Mouse (Mus musculus): ENCODE data around the gene Cd276. TPM values are rescaled to one million over a fixed set of nuclear protein-coding genes. Genes with fewer than 3 reads are reported as not detected.
"Not testable (repeated sequence)": the region's sequence is repeated elsewhere in the genome, so short reads cannot be mapped to it uniquely, and the experiment has no call there.

The Cd276 gene
- 22.0 and 32.6 TPM in 2 replicates for polyA plus RNA-seq (2015; fragmentation: Nextera tagmentation; extraction: Ambion mirVana)

DNA sequence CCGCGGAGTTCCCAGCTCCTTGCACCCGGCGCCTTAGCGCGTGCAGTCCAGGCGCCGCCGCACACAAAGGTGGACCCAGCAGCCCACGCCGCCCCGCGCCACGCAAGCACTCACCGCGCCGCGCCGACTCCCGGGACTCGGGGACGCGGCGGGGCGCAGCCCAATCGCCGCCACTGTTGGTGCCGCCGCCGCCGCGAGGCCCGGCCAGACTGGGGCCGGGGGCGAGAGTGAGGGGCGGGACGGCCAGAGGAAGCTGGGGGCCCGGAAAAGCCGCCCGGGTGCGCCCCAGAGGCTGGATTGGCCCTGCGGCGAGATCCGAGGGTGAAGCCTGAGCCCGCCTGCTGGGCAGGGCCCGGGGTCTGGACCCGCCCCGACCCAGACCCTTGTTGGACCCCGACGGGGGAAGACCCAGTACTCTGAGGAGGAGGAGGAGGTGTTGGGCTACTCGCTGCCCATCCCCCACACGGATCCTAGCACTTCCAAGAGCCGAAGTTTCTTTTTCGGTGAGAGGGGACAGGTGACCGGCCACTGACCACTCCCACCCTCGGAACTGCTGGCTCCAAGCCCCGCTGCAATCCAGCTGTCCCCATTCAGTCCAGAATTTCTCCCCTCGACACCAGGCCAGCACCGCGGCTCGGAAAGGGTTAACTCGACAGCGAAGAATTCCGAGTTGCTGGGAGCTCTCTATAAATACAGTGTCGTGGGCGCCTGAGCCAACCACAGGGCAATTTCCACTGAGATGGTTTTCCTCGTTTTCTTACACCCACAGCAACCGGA lies at the start of gene Cd276:
Cd276 (minus strand) TSS at position 530 of the 777 bp plus-strand sequence.
- H3K27me3 ChIP-seq = no peaks in the 10 kb centered on the region
- H3K27ac ChIP-seq = peak within 1 kb of the TSS; percentile 97
- peak within 1 kb of the TSS; percentile 85 for H3K4me2 ChIP-seq
- H3K9me3 ChIP-seq (replicated peaks) = no peaks in the 10 kb centered on the region
- peak within 1 kb of the TSS; percentile 87 for H3K9ac ChIP-seq
- ATAC-seq (replicated peaks; ENCODE audit: insufficient number of reproducible peaks, insufficient read depth, low FRiP score, low read depth) = peak; percentile 65
- H3K36me3 ChIP-seq = no peaks in the 10 kb centered on the region
- peak within 1 kb of the TSS; percentile 91 for H3K4me3 ChIP-seq
- WGBS = under 1% methylated on average over 66 of the region's 68 CpGs
- peaks cover 55% of the 10 kb centered on the region for H3K4me1 ChIP-seq (replicated peaks)

- 98% methylated on average over 1 of the region's 1 CpGs for whole genome bisulfite sequencing
- no peak for ATAC-seq (replicated peaks; ENCODE audit: insufficient number of reproducible peaks, insufficient read depth, low FRiP score, low read depth)
- Histone ChIP-seq H3K27me3 (no peaks in the 10 kb centered on the region), H3K4me2 (no peak overlapping the region), H3K4me3 (no peak overlapping the region), H3K9me3 (replicated peaks) (no peaks in the 10 kb centered on the region), H3K36me3 (no peaks in the 10 kb centered on the region), H3K27ac (no peak overlapping the region), H3K4me1 (replicated peaks) (peaks cover 13% of the 10 kb centered on the region), H3K9ac (no peak overlapping the region)
Observed at GRCm38 (mm10) chr9:58595313-58595712, 40.1 kb upstream of the Cd276 start.

- Histone ChIP-seq H3K36me3 (no peaks in the 10 kb centered on the region), H3K4me3 (no peak overlapping the region), H3K9me3 (replicated peaks) (no peaks in the 10 kb centered on the region), H3K27ac (no peak overlapping the region), H3K27me3 (no peaks in the 10 kb centered on the region), H3K4me1 (replicated peaks) (peaks cover 23% of the 10 kb centered on the region), H3K4me2 (no peak overlapping the region), H3K9ac (no peak overlapping the region)
- WGBS = 52% methylated on average over 4 of the region's 4 CpGs
- no peak for ATAC-seq (replicated peaks; ENCODE audit: insufficient number of reproducible peaks, insufficient read depth, low FRiP score, low read depth)
Observed at GRCm38 (mm10) chr9:58588657-58589056, 33.4 kb upstream of the Cd276 start.

DNA sequence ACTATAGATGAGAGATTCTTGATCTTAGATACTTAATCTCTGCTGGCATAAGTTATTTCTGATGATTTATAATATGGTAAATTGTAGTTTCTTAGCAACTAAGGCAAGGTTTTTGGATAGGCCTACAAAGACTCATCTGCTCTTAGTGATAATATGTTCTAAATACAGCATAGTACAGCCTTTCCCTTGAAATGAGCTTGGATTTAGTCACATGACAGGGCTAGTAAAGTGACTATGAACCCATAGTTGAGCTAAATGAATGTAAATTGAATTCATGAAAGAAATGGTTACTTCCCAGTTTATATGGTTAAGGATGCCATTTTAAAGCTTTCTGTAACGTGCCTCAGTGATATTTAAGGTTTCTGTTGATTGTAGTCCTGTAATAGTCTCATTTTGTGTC lies 29.1 kb upstream of the Cd276 start:
- H3K27me3 ChIP-seq = no peaks in the 10 kb centered on the region
- H3K36me3 ChIP-seq = no peaks in the 10 kb centered on the region
- no peaks in the 10 kb centered on the region for H3K9me3 ChIP-seq (replicated peaks)
- peaks cover 24% of the 10 kb centered on the region for H3K4me1 ChIP-seq (replicated peaks)
- ATAC-seq (replicated peaks; ENCODE audit: insufficient number of reproducible peaks, insufficient read depth, low FRiP score, low read depth) = no peak
- 86% methylated on average over 1 of the region's 1 CpGs for WGBS
- no peak overlapping the region for H3K4me2 ChIP-seq
- no peak overlapping the region for H3K27ac ChIP-seq
- no peak overlapping the region for H3K4me3 ChIP-seq
- H3K9ac ChIP-seq = no peak overlapping the region

GRCm38 (mm10) chr9:58583267-58583641 lies 28.0 kb upstream of the Cd276 start:
- Histone ChIP-seq H3K9ac (peak overlapping the region; percentile 99), H3K4me3 (peak overlapping the region; percentile 99), H3K4me1 (replicated peaks) (peaks cover 18% of the 10 kb centered on the region), H3K27me3 (no peaks in the 10 kb centered on the region), H3K9me3 (replicated peaks) (no peaks in the 10 kb centered on the region), H3K4me2 (peak overlapping the region; percentile 74), H3K36me3 (no peaks in the 10 kb centered on the region), H3K27ac (peak overlapping the region; percentile 99)
- WGBS = 1% methylated on average over 8 of the region's 8 CpGs
- ATAC-seq (replicated peaks; ENCODE audit: insufficient number of reproducible peaks, insufficient read depth, low FRiP score, low read depth) = no peak

DNA sequence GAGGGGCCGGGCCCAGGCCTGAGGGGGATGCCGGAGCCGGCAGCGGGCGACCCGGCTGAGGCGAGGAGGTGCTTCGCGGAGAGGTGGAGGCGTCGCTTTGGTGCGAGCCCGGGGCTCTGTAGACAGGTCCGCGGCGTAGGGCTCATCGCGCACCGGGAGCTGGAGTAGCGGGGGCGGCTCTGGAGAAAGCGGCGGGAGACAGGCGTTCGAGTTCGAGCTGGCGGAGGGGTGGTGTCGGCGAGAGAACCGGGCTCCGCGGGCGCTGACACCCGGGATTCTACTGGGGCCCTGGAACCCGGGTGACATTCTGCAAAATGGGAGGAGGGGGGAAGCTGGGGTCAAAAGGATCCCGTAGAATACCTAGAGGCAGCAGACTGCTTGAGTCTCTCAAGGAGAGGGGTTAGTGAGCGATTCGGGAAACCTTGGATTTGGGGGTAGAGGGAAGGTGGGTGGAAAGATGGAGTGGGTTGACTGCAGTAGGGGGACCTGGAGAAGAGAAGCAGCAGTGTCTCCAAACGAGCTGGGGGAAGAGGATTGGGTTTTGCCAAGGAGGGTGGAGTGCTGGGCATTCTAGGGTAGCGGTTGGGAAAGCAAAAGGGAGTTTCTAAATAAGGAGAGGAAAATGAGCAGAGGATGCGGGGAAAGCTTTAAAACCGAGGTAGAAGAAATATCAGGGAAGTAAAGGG lies 27.5 kb upstream of the Cd276 start:
- Histone ChIP-seq H3K9ac (peak overlapping the region; percentile 99), H3K4me3 (peak overlapping the region; percentile 99), H3K4me2 (peak overlapping the region; percentile 74), H3K36me3 (no peaks in the 10 kb centered on the region), H3K27ac (peak overlapping the region; percentile 99), H3K27me3 (no peaks in the 10 kb centered on the region), H3K4me1 (replicated peaks) (peaks cover 18% of the 10 kb centered on the region), H3K9me3 (replicated peaks) (no peaks in the 10 kb centered on the region)
- WGBS = under 1% methylated on average over 42 of the region's 42 CpGs
- peak; percentile 40; the same call in 1 of the 2 replicates for ATAC-seq (replicated peaks; ENCODE audit: insufficient number of reproducible peaks, insufficient read depth, low FRiP score, low read depth)

DNA sequence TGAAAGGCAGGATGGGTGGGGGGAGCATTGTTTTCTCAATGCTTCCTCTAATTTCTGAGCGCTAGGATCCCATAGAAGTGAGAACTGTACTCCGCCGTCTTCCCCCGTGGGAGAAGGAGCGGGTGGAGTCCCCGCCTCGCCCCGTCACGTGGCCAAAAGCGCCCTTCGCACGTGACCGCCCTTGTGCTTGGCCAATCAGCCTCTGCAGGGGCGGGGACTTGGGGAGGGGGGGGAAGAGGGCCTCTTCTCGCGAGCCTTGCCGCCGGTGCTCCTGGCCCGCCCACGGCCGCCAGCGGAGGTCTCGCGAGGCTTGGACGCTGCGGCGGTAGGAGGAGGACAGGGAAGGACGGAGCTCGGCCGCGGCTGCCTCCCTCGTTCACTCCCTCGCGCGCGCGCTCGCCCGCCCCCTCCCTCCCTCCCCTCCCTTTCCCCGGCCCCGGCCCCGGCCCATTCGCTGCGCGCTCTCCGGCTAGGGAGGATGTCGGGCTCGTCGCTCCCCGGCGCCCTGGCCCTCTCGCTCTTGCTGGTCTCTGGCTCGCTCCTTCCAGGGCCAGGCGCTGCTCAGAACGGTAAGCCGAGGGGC lies 26.8 kb upstream of the Cd276 start, which contains the start of gene Nptn:
Nptn (plus strand) TSS at position 283 of the 583 bp plus-strand sequence.
- 0% methylated on average over 34 of the region's 56 CpGs for WGBS
- H3K9ac ChIP-seq = peak within 1 kb of the TSS; percentile 99
- peak within 1 kb of the TSS; percentile 79 for H3K4me2 ChIP-seq
- ATAC-seq (replicated peaks; ENCODE audit: insufficient number of reproducible peaks, insufficient read depth, low FRiP score, low read depth) = peak; percentile 98
- H3K4me3 ChIP-seq = peak within 1 kb of the TSS; percentile 99
- no peaks in the 10 kb centered on the region for H3K27me3 ChIP-seq
- H3K4me1 ChIP-seq (replicated peaks) = peaks cover 18% of the 10 kb centered on the region
- H3K27ac ChIP-seq = peak within 1 kb of the TSS; percentile 99
- no peaks in the 10 kb centered on the region for H3K36me3 ChIP-seq
- H3K9me3 ChIP-seq (replicated peaks) = no peaks in the 10 kb centered on the region

DNA sequence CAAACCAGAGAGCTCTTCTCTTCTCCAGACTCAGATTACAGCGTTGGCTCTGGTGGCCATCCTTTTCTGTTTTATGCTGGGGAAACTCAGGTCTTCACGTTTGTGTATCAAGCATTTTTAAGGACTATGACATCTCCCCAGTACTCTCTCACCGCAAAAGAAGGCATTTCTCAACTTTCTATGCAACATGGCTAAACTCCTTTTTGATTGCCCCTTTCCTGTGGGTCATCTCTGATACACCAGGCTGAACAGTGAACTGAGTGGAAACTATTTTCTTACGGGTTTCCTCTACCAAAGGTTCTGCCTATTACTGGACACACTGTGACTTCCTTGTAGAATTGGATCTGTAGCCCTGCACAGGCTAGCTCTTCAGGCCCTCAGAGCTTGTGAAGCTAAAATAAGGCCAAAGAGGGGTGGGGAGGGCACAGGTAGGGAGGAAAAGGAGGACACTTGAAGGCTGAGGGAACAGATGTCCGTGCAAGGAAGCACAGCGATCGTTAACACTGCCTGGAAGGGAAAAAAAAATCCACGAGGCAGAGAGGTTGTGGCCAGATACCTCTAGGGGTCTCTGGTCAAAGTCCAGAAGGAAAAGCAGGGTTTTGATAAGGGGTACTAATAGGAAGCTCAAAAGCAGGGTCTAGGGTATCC lies 26.2 kb upstream of the Cd276 start:
- peaks cover 18% of the 10 kb centered on the region for H3K4me1 ChIP-seq (replicated peaks)
- no peaks in the 10 kb centered on the region for H3K36me3 ChIP-seq
- H3K27ac ChIP-seq = peak overlapping the region; percentile 91
- peak; percentile 5 for ATAC-seq (replicated peaks; ENCODE audit: insufficient number of reproducible peaks, insufficient read depth, low FRiP score, low read depth)
- no peaks in the 10 kb centered on the region for H3K27me3 ChIP-seq
- H3K9me3 ChIP-seq (replicated peaks) = no peaks in the 10 kb centered on the region
- H3K4me3 ChIP-seq = peak overlapping the region; percentile 51
- WGBS = 23% methylated on average over 8 of the region's 8 CpGs
- peak overlapping the region; percentile 61 for H3K9ac ChIP-seq
- peak overlapping the region; percentile 79 for H3K4me2 ChIP-seq

DNA sequence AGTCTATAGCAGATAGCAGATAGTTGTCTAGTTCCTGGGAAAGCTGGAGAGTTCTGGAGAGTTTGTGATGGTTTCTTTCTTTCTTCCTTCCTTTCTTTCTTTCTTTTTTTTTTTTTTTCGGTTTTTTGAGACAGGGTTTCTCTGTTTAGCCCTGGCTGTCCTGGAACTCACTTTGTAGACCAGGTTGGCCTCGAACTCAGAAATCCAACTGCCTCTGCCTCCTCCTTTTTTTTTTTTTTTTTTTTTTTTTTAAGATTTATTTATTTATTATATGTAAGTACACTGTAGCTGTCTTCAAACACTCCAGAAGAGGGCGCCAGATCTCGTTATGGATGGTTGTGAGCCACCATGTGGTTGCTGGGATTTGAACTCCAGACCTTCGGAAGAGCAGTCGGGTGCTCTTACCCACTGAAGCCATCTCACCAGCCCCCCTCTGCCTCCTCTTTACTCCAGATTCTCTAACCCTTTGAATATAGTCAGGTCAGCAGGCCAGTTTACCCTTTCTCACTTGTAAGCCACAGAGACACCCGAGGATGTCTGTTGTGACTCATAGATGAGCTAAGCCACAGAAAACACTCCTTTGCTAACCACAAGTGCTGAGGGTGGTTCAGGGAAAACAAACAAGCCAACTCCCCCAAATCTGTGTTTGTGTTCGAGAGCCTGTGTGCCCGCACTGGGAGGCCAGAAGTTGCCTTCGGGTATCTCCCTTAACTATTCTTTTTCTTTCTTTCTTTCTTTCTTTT lies 25.4 kb upstream of the Cd276 start:
- peak overlapping the region; percentile 79; the same call in 1 of the 2 replicates for H3K4me2 ChIP-seq
- not testable (repeated sequence) for H3K4me3 ChIP-seq; H3K36me3 ChIP-seq; H3K9me3 ChIP-seq (replicated peaks); H3K9ac ChIP-seq; ATAC-seq (replicated peaks; ENCODE audit: insufficient number of reproducible peaks, insufficient read depth, low FRiP score, low read depth); H3K27me3 ChIP-seq
- H3K27ac ChIP-seq = peak overlapping the region; percentile 91
- WGBS = 70% methylated on average over 10 of the region's 10 CpGs
- H3K4me1 ChIP-seq (replicated peaks) = peaks cover 18% of the 10 kb centered on the region

DNA sequence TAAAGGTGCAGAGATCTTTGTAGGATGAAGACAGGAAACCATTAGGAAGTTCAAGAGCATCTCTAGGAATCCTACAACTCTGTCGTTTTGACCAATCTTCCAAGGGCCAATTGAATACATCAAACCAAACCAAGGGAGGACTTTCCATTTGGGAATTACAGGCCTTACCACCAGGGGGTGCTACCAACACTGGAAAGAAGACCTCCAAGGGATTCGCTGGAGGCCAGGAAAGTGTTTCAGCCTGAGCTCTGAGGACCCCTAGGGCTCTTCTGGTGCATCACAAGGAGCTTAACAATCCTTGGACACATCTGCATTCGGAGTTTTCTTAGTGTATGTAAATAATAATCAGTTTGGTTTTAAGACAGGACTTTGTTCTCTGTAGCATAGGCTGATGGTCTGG lies 23.4 kb upstream of the Cd276 start:
- 19% methylated on average over 3 of the region's 3 CpGs for WGBS
- no peak overlapping the region for H3K4me2 ChIP-seq
- no peak for ATAC-seq (replicated peaks; ENCODE audit: insufficient number of reproducible peaks, insufficient read depth, low FRiP score, low read depth)
- H3K9me3 ChIP-seq (replicated peaks) = no peaks in the 10 kb centered on the region
- peaks cover 9% of the 10 kb centered on the region for H3K4me1 ChIP-seq (replicated peaks)
- no peaks in the 10 kb centered on the region for H3K36me3 ChIP-seq
- no peak overlapping the region for H3K4me3 ChIP-seq
- no peak overlapping the region for H3K9ac ChIP-seq
- H3K27ac ChIP-seq = no peak overlapping the region
- H3K27me3 ChIP-seq = no peaks in the 10 kb centered on the region

Measured in heart, embryonic 15.5 days (tissue).